ENCODE assay signal across 18 mouse cellular contexts in the genomic region with DNA sequence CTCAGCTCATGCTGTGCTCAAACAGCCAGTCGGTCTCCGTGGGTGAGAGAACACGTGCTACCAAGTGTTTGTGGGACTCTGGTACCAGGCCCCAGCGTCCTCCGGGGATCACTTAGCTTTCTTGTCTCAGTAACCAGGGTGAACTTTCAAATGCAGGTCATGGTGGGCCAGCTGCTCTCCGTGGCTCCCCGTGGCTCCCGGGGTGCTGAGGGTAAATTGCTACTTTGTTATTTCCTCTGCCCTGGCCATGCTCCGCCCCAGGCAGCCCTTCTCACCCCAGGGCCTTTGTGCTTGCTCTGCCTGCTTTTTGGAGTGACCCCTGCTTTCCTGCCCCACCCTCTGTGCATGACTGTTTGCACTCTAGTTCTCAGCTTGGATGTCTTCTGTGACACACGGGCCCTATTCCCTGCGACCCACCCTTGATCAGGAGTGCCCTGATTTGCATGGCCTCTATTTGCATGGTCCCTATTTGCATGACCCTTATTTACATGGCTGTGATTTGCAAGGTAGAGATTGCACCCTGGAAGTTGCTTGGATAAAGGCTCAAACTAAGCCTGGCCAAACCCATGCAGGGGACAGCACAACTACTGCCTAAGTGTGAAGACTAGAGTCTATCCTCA.
DNase-seq lines count a peak whose midpoint lies in the region; ATAC-seq and TF ChIP-seq lines count a peak whose summit lies in the region.
"Had no signal": no experiment of that assay in that cellular context is flagged by ENCODE, and none has a peak within 500 bp of the region (broad histone marks: within the 10 kb centered on the region; RNA-seq: fewer than 3 reads in every experiment).

No protein-coding gene starts in this region.

- no peak for TF ChIP-seq CTCF in ES-Bruce4 (IDR thresholded peaks at IDR 0.05; ENCODE audit: low read depth, low read length)

- H3K4me2 ChIP-seq in hindbrain, embryonic 12.5 days (replicated peaks), result peak overlapping the region; percentile 47
- no peak overlapping the region for H3K4me2 ChIP-seq in hindbrain, embryonic 16.5 days (ENCODE audit: low read length)
- H3K4me2 ChIP-seq in midbrain, embryonic 12.5 days (replicated peaks), result peak overlapping the region; percentile 48

- no peak overlapping the region for H3K9ac ChIP-seq in hindbrain, embryonic 12.5 days
- no peak overlapping the region for H3K9ac ChIP-seq in hindbrain, embryonic 16.5 days (ENCODE audit: low read depth, low read length)
- H3K9ac ChIP-seq in ES-Bruce4 (ENCODE audit: low read depth, poor library complexity, severe bottlenecking), result no peak overlapping the region
- no peak overlapping the region for H3K9ac ChIP-seq in midbrain, embryonic 12.5 days (replicated peaks)
- H3K9ac ChIP-seq: lung, embryonic 14.5 days had no signal

- no peak for DNase-seq in embryonic facial prominence, embryonic 10.5 days (ENCODE audit: low spot score)
- DNase-seq in kidney, adult 11 months, result no peak
- no peak for DNase-seq in urinary bladder, postnatal 36 days (ENCODE audit: low spot score in 2 of 2)
- no peak for DNase-seq in urinary bladder, adult 2 months (ENCODE audit: low spot score)
- DNase-seq: cerebellum, adult 18-20 months; heart, adult 18-20 months; heart, postnatal 10 days; kidney, adult 8-10 months; right cerebral cortex, postnatal 14 days; thymus, adult 2 months had no signal

- H3K27ac ChIP-seq in hindbrain, embryonic 12.5 days, result peak overlapping the region; percentile 85
- no peak overlapping the region for H3K27ac ChIP-seq in hindbrain, embryonic 16.5 days (ENCODE audit: low read depth, low read length)
- H3K27ac ChIP-seq in ES-Bruce4 (ENCODE audit: insufficient read depth, low read length), result peak overlapping the region; percentile 78
- H3K27ac ChIP-seq in embryonic facial prominence, embryonic 10.5 days (replicated peaks), result no peak overlapping the region
- H3K27ac ChIP-seq in midbrain, embryonic 12.5 days (replicated peaks), result peak overlapping the region; percentile 86
- H3K27ac ChIP-seq: left cerebral cortex, adult 2 months; limb, embryonic 13.5 days had no signal

- WGBS in hindbrain, embryonic 12.5 days, result 3% methylated on average over 11 of the region's 11 CpGs
- 10% methylated on average over 11 of the region's 11 CpGs for WGBS in hindbrain, embryonic 16.5 days
- 14% methylated on average over 11 of the region's 11 CpGs for WGBS in embryonic facial prominence, embryonic 10.5 days
- WGBS in midbrain, embryonic 12.5 days, result 21% methylated on average over 11 of the region's 11 CpGs

- peak; percentile 90 for TF ChIP-seq EP300 in ES-Bruce4 (IDR thresholded peaks at IDR 0.05; ENCODE audit: insufficient read depth, low read depth, low read length)

- H3K4me1 ChIP-seq in hindbrain, embryonic 12.5 days, result peaks cover 53% of the 10 kb centered on the region
- peaks cover 38% of the 10 kb centered on the region for H3K4me1 ChIP-seq in hindbrain, embryonic 16.5 days (ENCODE audit: control insufficient read depth, insufficient read depth, low read depth, low read length)
- H3K4me1 ChIP-seq in ES-Bruce4 (ENCODE audit: control insufficient read depth, insufficient read depth, low read length), result peaks cover 10% of the 10 kb centered on the region
- peaks cover 31% of the 10 kb centered on the region for H3K4me1 ChIP-seq in embryonic facial prominence, embryonic 10.5 days
- peaks cover 45% of the 10 kb centered on the region for H3K4me1 ChIP-seq in midbrain, embryonic 12.5 days

- H3K36me3 ChIP-seq in hindbrain, embryonic 12.5 days, result no peaks in the 10 kb centered on the region
- no peaks in the 10 kb centered on the region for H3K36me3 ChIP-seq in hindbrain, embryonic 16.5 days (ENCODE audit: control insufficient read depth, insufficient read depth, low read length)
- H3K36me3 ChIP-seq in ES-Bruce4 (ENCODE audit: control insufficient read depth, insufficient read depth, low read length, poor library complexity, severe bottlenecking), result no peaks in the 10 kb centered on the region
- no peaks in the 10 kb centered on the region for H3K36me3 ChIP-seq in embryonic facial prominence, embryonic 10.5 days (replicated peaks)
- no peaks in the 10 kb centered on the region for H3K36me3 ChIP-seq in midbrain, embryonic 12.5 days
- H3K36me3 ChIP-seq: limb, embryonic 13.5 days had no signal

- TF ChIP-seq POLR2A in ES-Bruce4 (IDR thresholded peaks at IDR 0.05; ENCODE audit: insufficient read depth, low read length), result no peak

- H3K4me3 ChIP-seq in hindbrain, embryonic 12.5 days, result no peak overlapping the region
- no peak overlapping the region for H3K4me3 ChIP-seq in hindbrain, embryonic 16.5 days (ENCODE audit: low read length)
- H3K4me3 ChIP-seq in ES-Bruce4 (ENCODE audit: low read depth, low read length), result peak overlapping the region; percentile 58
- H3K4me3 ChIP-seq in embryonic facial prominence, embryonic 10.5 days, result peak overlapping the region; percentile 47
- H3K4me3 ChIP-seq in midbrain, embryonic 12.5 days, result no peak overlapping the region
- H3K4me3 ChIP-seq: erythroblast, embryonic 14.5 days; left cerebral cortex, adult 2 months had no signal

- H3K9me3 ChIP-seq in hindbrain, embryonic 12.5 days (replicated peaks), result no peaks in the 10 kb centered on the region
- no peaks in the 10 kb centered on the region for H3K9me3 ChIP-seq in hindbrain, embryonic 16.5 days (ENCODE audit: control insufficient read depth, low read length)
- no peaks in the 10 kb centered on the region for H3K9me3 ChIP-seq in ES-Bruce4 (replicated peaks; ENCODE audit: control insufficient read depth, insufficient read depth, low read length, poor library complexity, severe bottlenecking)
- H3K9me3 ChIP-seq in embryonic facial prominence, embryonic 10.5 days, result no peaks in the 10 kb centered on the region
- H3K9me3 ChIP-seq in midbrain, embryonic 12.5 days, result no peaks in the 10 kb centered on the region
- H3K9me3 ChIP-seq: limb, embryonic 13.5 days had no signal

- H3K27me3 ChIP-seq in hindbrain, embryonic 12.5 days, result peaks cover 16% of the 10 kb centered on the region
- no peaks in the 10 kb centered on the region for H3K27me3 ChIP-seq in hindbrain, embryonic 16.5 days (replicated peaks; ENCODE audit: control insufficient read depth, insufficient read depth, low read length)
- H3K27me3 ChIP-seq in ES-Bruce4 (ENCODE audit: control insufficient read depth, insufficient read depth, low read length, poor library complexity, severe bottlenecking), result no peaks in the 10 kb centered on the region
- peaks cover 60% of the 10 kb centered on the region for H3K27me3 ChIP-seq in embryonic facial prominence, embryonic 10.5 days (replicated peaks; ENCODE audit: low read depth, poor library complexity, severe bottlenecking)
- peaks cover 28% of the 10 kb centered on the region for H3K27me3 ChIP-seq in midbrain, embryonic 12.5 days

- ATAC-seq in hindbrain, embryonic 12.5 days (ENCODE audit: low FRiP score), result no peak
- ATAC-seq in hindbrain, embryonic 16.5 days, result no peak
- no peak for ATAC-seq in midbrain, embryonic 12.5 days (ENCODE audit: low FRiP score, low read depth)

Comparison
In these comparisons a context has a peak if more than half of its experiments do, and no peak if none do; other contexts are left out.
1. H3K27ac ChIP-seq: peak in hindbrain, embryonic 12.5 days (single experiment), ES-Bruce4 (single experiment) and midbrain, embryonic 12.5 days (single experiment); none in hindbrain, embryonic 16.5 days (single experiment) and embryonic facial prominence, embryonic 10.5 days (single experiment).
2. H3K4me3 ChIP-seq: peak in ES-Bruce4 (single experiment) and embryonic facial prominence, embryonic 10.5 days (single experiment); none in hindbrain, embryonic 12.5 days (single experiment), hindbrain, embryonic 16.5 days (single experiment) and midbrain, embryonic 12.5 days (single experiment).